Mouse (Mus musculus) lung, embryonic 16.5 days (tissue): ENCODE data around the gene Tenm3. TPM values are rescaled to one million over a fixed set of nuclear protein-coding genes. Genes with fewer than 3 reads are reported as not detected.

Experiments
- ATAC-seq: fragments of 200-750 bp; cut with Nextera tagmentation; 2 replicates; pipeline ENCODE4 v1.8.0; 2017; ENCODE audit warnings: low read depth, mild to moderate bottlenecking, moderate library complexity
- H3K27ac ChIP-seq: fragments of 300-500 bp; sonication (generic); 2 replicates; pipeline ENCODE4 v1.5.1; 2014; ENCODE audit warnings: mild to moderate bottlenecking, control low read depth, low read length
- H3K27me3 ChIP-seq: fragments of 300-500 bp; sonication (generic); 2 replicates; pipeline ENCODE4 v1.6.1; 2014; ENCODE audit warnings: low read depth, low read length, mixed read lengths; ENCODE audit not compliant: control insufficient read depth, insufficient read depth
- H3K36me3 ChIP-seq: fragments of 300-500 bp; sonication (generic); 2 replicates; pipeline ENCODE4 v1.6.1; 2014; ENCODE audit warnings: low read length; ENCODE audit not compliant: control insufficient read depth, insufficient read depth
- H3K4me1 ChIP-seq: fragments of 300-500 bp; sonication (generic); replicated peaks from 2 replicates; pipeline ENCODE4 v1.6.1; 2014; ENCODE audit warnings: low read length, mixed read lengths; ENCODE audit not compliant: control insufficient read depth, insufficient read depth
- H3K4me2 ChIP-seq: fragments of 300-500 bp; sonication (generic); 2 replicates; pipeline ENCODE4 v1.6.1; 2014; ENCODE audit warnings: low read depth, low read length, control low read depth
- H3K4me3 ChIP-seq: fragments of 300-500 bp; sonication (generic); 2 replicates; pipeline ENCODE4 v1.5.1; 2014; ENCODE audit warnings: mild to moderate bottlenecking, low read length, control low read depth
- H3K9ac ChIP-seq: fragments of 300-500 bp; sonication (generic); 2 replicates; pipeline ENCODE4 v1.6.1; 2014; ENCODE audit warnings: low read length, control low read depth
- H3K9me3 ChIP-seq: fragments of 300-500 bp; sonication (generic); 2 replicates; pipeline ENCODE4 v1.6.1; 2016; ENCODE audit warnings: low read length; ENCODE audit not compliant: control insufficient read depth
- WGBS: fragments of 180-500 bp; shearing (Covaris S2); extraction: QIAGEN DNeasy Blood & Tissue Kit; methylation state at CpG from one replicate; pipeline ENCODE4 v1.1.7; 2014; 5-methylcytosine and 5-hydroxymethylcytosine counted together
- polyA plus RNA-seq: library from polyadenylated mRNA; unstranded; fragments of >200 nt; fragmentation: Nextera tagmentation; extraction: Ambion mirVana; gene quantifications from 2 replicates; pipeline ENCODE4 v1.2.1, GENCODE M21; 2015

The Tenm3 gene
- polyA plus RNA-seq, 1 experiment from 2014 or later = 4.1 TPM

- H3K4me1 ChIP-seq = no peaks in the 10 kb centered on the region
- H3K9ac ChIP-seq = no peak overlapping the region
- peak overlapping the region; percentile 22; the same call in 1 of the 2 replicates for H3K4me3 ChIP-seq
- no peak for ATAC-seq
- WGBS = 52% methylated on average over 18 of the region's 18 CpGs
- H3K9me3 ChIP-seq = no peaks in the 10 kb centered on the region
- peak overlapping the region; percentile 28; the same call in 1 of the 2 replicates for H3K4me2 ChIP-seq
- H3K27me3 ChIP-seq = no peaks in the 10 kb centered on the region
- H3K36me3 ChIP-seq = no peaks in the 10 kb centered on the region
- H3K27ac ChIP-seq = no peak overlapping the region
These were observed 197.6 kb downstream of the Tenm3 start for GRCm38 (mm10) chr8:48646110-48646509.

GRCm38 (mm10) chr8:48638129-48638528 lies 205.6 kb downstream of the Tenm3 start:
- 78% methylated on average over 4 of the region's 4 CpGs for WGBS
- H3K9ac ChIP-seq = no peak overlapping the region
- H3K36me3 ChIP-seq = no peaks in the 10 kb centered on the region
- H3K9me3 ChIP-seq = no peaks in the 10 kb centered on the region
- no peaks in the 10 kb centered on the region for H3K27me3 ChIP-seq
- H3K4me3 ChIP-seq = no peak overlapping the region
- H3K4me2 ChIP-seq = no peak overlapping the region
- H3K27ac ChIP-seq = no peak overlapping the region
- no peaks in the 10 kb centered on the region for H3K4me1 ChIP-seq
- no peak for ATAC-seq

GRCm38 (mm10) chr8:48636979-48637378 lies 206.8 kb downstream of the Tenm3 start:
- Histone ChIP-seq H3K4me3 (no peak overlapping the region), H3K36me3 (no peaks in the 10 kb centered on the region), H3K4me2 (no peak overlapping the region), H3K9me3 (no peaks in the 10 kb centered on the region), H3K9ac (no peak overlapping the region), H3K27me3 (no peaks in the 10 kb centered on the region), H3K27ac (no peak overlapping the region), H3K4me1 (no peaks in the 10 kb centered on the region)
- 78% methylated on average over 5 of the region's 5 CpGs for WGBS
- no peak for ATAC-seq

- no peaks in the 10 kb centered on the region for H3K36me3 ChIP-seq
- H3K4me3 ChIP-seq = no peak overlapping the region
- H3K27ac ChIP-seq = no peak overlapping the region
- no peaks in the 10 kb centered on the region for H3K27me3 ChIP-seq
- WGBS = 48% methylated on average over 4 of the region's 4 CpGs
- ATAC-seq = no peak
- no peak overlapping the region for H3K9ac ChIP-seq
- no peaks in the 10 kb centered on the region for H3K9me3 ChIP-seq
- no peak overlapping the region for H3K4me2 ChIP-seq
- no peaks in the 10 kb centered on the region for H3K4me1 ChIP-seq
These were observed 207.9 kb downstream of the Tenm3 start for GRCm38 (mm10) chr8:48635815-48636214.

GRCm38 (mm10) chr8:48633426-48633825 lies 210.3 kb downstream of the Tenm3 start:
- Histone ChIP-seq H3K27me3 (no peaks in the 10 kb centered on the region), H3K9ac (no peak overlapping the region), H3K9me3 (no peaks in the 10 kb centered on the region), H3K4me2 (no peak overlapping the region), H3K27ac (no peak overlapping the region), H3K36me3 (no peaks in the 10 kb centered on the region), H3K4me1 (no peaks in the 10 kb centered on the region), H3K4me3 (no peak overlapping the region)
- no peak for ATAC-seq
- 51% methylated on average over 8 of the region's 8 CpGs for whole genome bisulfite sequencing

GRCm38 (mm10) chr8:48622517-48623153 lies 221.1 kb downstream of the Tenm3 start:
- H3K4me2 ChIP-seq = no peak overlapping the region
- no peaks in the 10 kb centered on the region for H3K36me3 ChIP-seq
- no peaks in the 10 kb centered on the region for H3K9me3 ChIP-seq
- ATAC-seq = no peak
- H3K4me3 ChIP-seq = no peak overlapping the region
- H3K27ac ChIP-seq = no peak overlapping the region
- H3K4me1 ChIP-seq = no peaks in the 10 kb centered on the region
- H3K9ac ChIP-seq = no peak overlapping the region
- no peaks in the 10 kb centered on the region for H3K27me3 ChIP-seq
- 81% methylated on average over 11 of the region's 11 CpGs for WGBS

GRCm38 (mm10) chr8:48615088-48615487 lies 228.7 kb downstream of the Tenm3 start:
- Histone ChIP-seq H3K9ac (no peak overlapping the region), H3K4me1 (no peaks in the 10 kb centered on the region), H3K36me3 (no peaks in the 10 kb centered on the region), H3K4me2 (no peak overlapping the region), H3K27me3 (no peaks in the 10 kb centered on the region), H3K27ac (no peak overlapping the region), H3K9me3 (no peaks in the 10 kb centered on the region), H3K4me3 (no peak overlapping the region)
- WGBS = 34% methylated on average over 8 of the region's 8 CpGs
- peak; percentile 52; the same call in 1 of the 2 replicates for ATAC-seq

- WGBS = 62% methylated on average over 10 of the region's 10 CpGs
- no peak overlapping the region for H3K4me2 ChIP-seq
- no peaks in the 10 kb centered on the region for H3K9me3 ChIP-seq
- no peaks in the 10 kb centered on the region for H3K4me1 ChIP-seq
- H3K27me3 ChIP-seq = no peaks in the 10 kb centered on the region
- no peak for ATAC-seq
- H3K9ac ChIP-seq = no peak overlapping the region
- no peak overlapping the region for H3K27ac ChIP-seq
- no peaks in the 10 kb centered on the region for H3K36me3 ChIP-seq
- H3K4me3 ChIP-seq = no peak overlapping the region
These were observed 231.7 kb downstream of the Tenm3 start for GRCm38 (mm10) chr8:48611934-48612512.

GRCm38 (mm10) chr8:48611126-48611525 lies 232.6 kb downstream of the Tenm3 start:
- H3K27ac ChIP-seq = no peak overlapping the region
- no peaks in the 10 kb centered on the region for H3K27me3 ChIP-seq
- H3K4me3 ChIP-seq = no peak overlapping the region
- H3K4me1 ChIP-seq = no peaks in the 10 kb centered on the region
- H3K9ac ChIP-seq = no peak overlapping the region
- H3K9me3 ChIP-seq = no peaks in the 10 kb centered on the region
- no peaks in the 10 kb centered on the region for H3K36me3 ChIP-seq
- no peak for ATAC-seq
- no peak overlapping the region for H3K4me2 ChIP-seq
- WGBS = 59% methylated on average over 12 of the region's 12 CpGs
